Mouse (Mus musculus) hindbrain, embryonic 12.5 days (tissue): ENCODE results near the gene 1700020D05Rik. TPM values are rescaled to one million over a fixed set of nuclear protein-coding genes. Genes with fewer than 3 reads are reported as not detected.

ENCODE experiments used
- ATAC-seq: fragments of 200-750 bp; cut with Nextera tagmentation; 2 replicates; pipeline ENCODE4 v1.8.0; 2017; ENCODE audit warnings: moderate TSS enrichment; ENCODE audit not compliant: low FRiP score
- H3K27ac ChIP-seq: fragments of 300-500 bp; sonication (generic); 2 replicates; pipeline ENCODE4 v1.5.1; 2016; ENCODE audit warnings: mild to moderate bottlenecking
- H3K27me3 ChIP-seq: fragments of 300-500 bp; sonication (generic); 2 replicates; pipeline ENCODE4 v1.6.1; 2016; ENCODE audit warnings: mild to moderate bottlenecking
- H3K36me3 ChIP-seq: fragments of 300-500 bp; sonication (generic); 2 replicates; pipeline ENCODE4 v1.6.1; 2016; ENCODE audit warnings: mild to moderate bottlenecking
- H3K4me1 ChIP-seq: fragments of 300-500 bp; sonication (generic); 2 replicates; pipeline ENCODE4 v1.6.1; 2016
- H3K4me2 ChIP-seq: fragments of 300-500 bp; sonication (generic); replicated peaks from 2 replicates; pipeline ENCODE4 v1.6.1; 2016; ENCODE audit warnings: mild to moderate bottlenecking
- H3K4me3 ChIP-seq: fragments of 300-500 bp; sonication (generic); 2 replicates; pipeline ENCODE4 v1.5.1; 2016; ENCODE audit warnings: mild to moderate bottlenecking
- H3K9ac ChIP-seq: fragments of 300-500 bp; sonication (generic); 2 replicates; pipeline ENCODE4 v1.6.1; 2016; ENCODE audit warnings: mild to moderate bottlenecking, moderate library complexity
- H3K9me3 ChIP-seq: fragments of 300-500 bp; sonication (generic); replicated peaks from 2 replicates; pipeline ENCODE4 v1.6.1; 2016; ENCODE audit warnings: mild to moderate bottlenecking
- WGBS: fragments of 180-500 bp; shearing (Covaris S2); methylation state at CpG from one replicate; pipeline ENCODE4 v1.1.7; 2016; 5-methylcytosine and 5-hydroxymethylcytosine counted together
- polyA plus RNA-seq: library from polyadenylated mRNA; unstranded; fragments of >200 nt; fragmentation: Nextera tagmentation; extraction: Ambion mirVana; gene quantifications from 2 replicates; pipeline ENCODE4 v1.2.1, GENCODE M21; 2016

The 1700020D05Rik gene
- polyA plus RNA-seq, 1 experiment from 2014 or later, result 0.56 TPM

DNA sequence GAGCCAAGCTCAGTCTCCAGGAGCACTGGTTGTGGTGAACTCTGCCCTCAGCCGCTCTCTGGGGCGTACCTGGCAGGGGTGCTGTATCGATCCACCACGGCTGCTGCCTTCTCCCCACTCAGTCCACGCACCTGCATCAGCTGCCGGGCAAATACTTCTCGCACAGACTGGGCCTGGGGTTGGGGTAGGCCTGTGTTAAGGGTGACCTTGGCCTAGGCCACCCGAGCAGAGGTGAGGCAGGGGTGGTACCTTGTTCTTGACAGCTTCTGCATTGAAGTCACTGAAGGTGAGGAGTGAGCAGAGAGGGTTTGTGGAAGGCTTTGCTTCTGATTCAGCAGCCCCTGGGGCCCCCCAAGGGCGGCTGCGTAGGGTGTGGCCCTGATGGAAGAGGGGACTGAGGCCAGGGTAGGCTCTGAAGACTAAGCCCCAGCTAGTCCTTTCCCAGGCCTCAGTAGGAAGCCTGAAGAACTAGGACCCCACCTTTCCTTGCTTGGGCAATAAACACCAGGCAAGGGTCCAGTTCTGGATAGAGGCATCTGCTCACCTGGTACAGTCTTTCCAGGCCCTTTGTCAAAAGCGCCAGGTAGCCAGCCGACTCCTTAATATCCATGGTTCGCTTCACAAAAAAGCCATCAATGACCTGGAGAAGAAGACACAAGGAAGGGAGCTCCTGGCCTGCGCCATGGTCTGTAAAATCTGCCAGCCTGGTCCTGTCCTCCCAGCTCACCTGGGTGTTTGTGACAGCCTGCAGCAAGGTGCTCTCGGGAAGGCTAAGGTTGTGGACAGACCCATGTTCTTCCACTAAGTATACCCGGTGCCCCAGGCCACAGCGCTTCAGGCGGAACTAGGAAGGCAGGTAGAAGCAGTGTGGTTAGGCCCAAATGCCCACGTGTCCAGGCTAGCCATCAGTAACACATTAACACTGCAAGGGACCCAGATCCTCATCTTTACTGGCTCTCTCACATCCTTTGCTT lies 19.9 kb downstream of the 1700020D05Rik start:
- no peak overlapping the region for H3K4me3 ChIP-seq
- no peak overlapping the region for H3K4me2 ChIP-seq
- H3K36me3 ChIP-seq, result peaks cover 68% of the 10 kb centered on the region
- no peak overlapping the region for H3K9ac ChIP-seq
- H3K27ac ChIP-seq, result no peak overlapping the region
- H3K4me1 ChIP-seq, result peaks cover 11% of the 10 kb centered on the region
- H3K27me3 ChIP-seq, result no peaks in the 10 kb centered on the region
- WGBS, result 93% methylated on average over 19 of the region's 19 CpGs
- H3K9me3 ChIP-seq, result no peaks in the 10 kb centered on the region
- no peak for ATAC-seq

DNA sequence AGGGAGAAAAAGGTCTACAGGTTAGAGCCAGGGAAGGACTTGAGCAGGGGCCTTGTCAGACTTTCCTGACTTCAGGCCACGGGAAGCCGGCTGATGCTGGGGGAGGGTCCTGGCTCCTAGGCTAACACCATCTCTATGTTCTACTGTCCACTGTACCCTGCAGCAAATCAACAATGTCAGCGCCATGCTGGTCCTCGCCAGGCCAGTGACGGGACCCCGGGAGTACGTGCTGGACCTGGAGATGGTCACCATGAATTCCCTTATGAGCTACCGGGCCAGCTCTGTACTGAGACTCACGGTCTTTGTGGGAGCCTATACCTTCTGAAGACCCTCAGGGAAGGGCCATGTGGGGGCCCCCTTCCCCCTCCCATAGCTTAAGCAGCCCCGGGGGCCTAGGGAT lies 22.2 kb downstream of the 1700020D05Rik start:
- 84% methylated on average over 10 of the region's 10 CpGs for WGBS
- H3K36me3 ChIP-seq, result peaks cover 71% of the 10 kb centered on the region

DNA sequence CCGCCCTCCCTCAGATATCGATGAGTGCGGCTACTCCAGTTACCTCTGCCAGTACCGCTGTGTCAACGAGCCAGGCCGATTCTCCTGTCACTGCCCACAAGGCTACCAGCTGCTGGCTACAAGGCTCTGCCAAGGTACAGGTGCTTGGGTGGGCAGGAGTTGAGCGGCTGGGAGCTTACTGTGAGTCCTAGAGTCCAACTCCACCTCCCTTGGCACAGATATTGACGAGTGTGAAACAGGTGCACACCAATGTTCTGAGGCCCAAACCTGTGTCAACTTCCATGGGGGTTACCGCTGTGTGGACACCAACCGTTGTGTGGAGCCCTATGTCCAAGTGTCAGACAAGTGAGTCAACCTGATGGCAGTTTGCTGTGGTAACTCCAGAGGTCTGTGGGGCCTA lies 23.6 kb downstream of the 1700020D05Rik start:
- Histone ChIP-seq H3K4me2 (no peak overlapping the region), H3K27me3 (no peaks in the 10 kb centered on the region; the same call in 1 of the 2 replicates), H3K27ac (no peak overlapping the region), H3K9me3 (no peaks in the 10 kb centered on the region), H3K36me3 (peaks cover 58% of the 10 kb centered on the region), H3K9ac (no peak overlapping the region), H3K4me3 (no peak overlapping the region), H3K4me1 (peaks cover 11% of the 10 kb centered on the region)
- WGBS, result 92% methylated on average over 10 of the region's 10 CpGs
- no peak for ATAC-seq

More for the DNA sequence above, 22.2 kb downstream of the 1700020D05Rik start:
- H3K9ac ChIP-seq, result no peak overlapping the region
- H3K27me3 ChIP-seq, result no peaks in the 10 kb centered on the region; the same call in 1 of the 2 replicates
- H3K27ac ChIP-seq, result no peak overlapping the region
- no peak overlapping the region for H3K4me2 ChIP-seq
- no peaks in the 10 kb centered on the region; the same call in 1 of the 2 replicates for H3K4me1 ChIP-seq
- no peaks in the 10 kb centered on the region for H3K9me3 ChIP-seq
- no peak for ATAC-seq
- H3K4me3 ChIP-seq, result no peak overlapping the region

DNA sequence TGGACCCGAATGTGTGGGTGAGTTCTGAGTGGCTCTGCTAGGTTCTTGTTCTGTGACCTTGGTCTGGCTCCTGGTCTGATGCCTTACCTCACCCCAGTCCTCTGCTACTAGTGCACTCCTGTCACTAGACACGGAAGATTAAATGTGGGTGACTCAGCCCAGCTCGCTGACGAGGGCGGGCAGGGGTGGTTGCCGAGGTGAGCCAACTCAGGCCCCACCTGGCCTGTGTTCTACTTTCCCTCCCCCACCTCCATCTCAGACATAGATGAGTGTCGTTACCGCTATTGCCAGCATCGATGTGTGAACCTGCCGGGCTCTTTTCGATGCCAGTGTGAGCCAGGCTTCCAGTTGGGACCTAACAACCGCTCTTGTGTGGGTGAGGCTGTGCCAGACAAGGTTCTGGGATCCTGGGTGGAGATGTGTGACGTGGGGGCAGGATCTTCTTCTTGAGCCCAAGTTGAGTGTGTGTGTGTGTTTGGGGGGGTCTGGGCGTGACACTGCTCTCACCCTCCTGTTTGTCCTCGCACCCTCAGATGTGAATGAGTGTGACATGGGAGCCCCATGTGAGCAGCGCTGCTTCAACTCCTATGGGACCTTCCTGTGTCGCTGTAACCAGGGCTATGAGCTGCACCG lies 25.8 kb downstream of the 1700020D05Rik start:
- Histone ChIP-seq H3K9me3 (no peaks in the 10 kb centered on the region), H3K36me3 (peaks cover 35% of the 10 kb centered on the region), H3K27me3 (no peaks in the 10 kb centered on the region; the same call in 1 of the 2 replicates), H3K9ac (no peak overlapping the region), H3K4me3 (no peak overlapping the region), H3K27ac (no peak overlapping the region), H3K4me1 (peaks cover 24% of the 10 kb centered on the region), H3K4me2 (no peak overlapping the region)
- no peak for ATAC-seq
- WGBS, result 92% methylated on average over 18 of the region's 18 CpGs

DNA sequence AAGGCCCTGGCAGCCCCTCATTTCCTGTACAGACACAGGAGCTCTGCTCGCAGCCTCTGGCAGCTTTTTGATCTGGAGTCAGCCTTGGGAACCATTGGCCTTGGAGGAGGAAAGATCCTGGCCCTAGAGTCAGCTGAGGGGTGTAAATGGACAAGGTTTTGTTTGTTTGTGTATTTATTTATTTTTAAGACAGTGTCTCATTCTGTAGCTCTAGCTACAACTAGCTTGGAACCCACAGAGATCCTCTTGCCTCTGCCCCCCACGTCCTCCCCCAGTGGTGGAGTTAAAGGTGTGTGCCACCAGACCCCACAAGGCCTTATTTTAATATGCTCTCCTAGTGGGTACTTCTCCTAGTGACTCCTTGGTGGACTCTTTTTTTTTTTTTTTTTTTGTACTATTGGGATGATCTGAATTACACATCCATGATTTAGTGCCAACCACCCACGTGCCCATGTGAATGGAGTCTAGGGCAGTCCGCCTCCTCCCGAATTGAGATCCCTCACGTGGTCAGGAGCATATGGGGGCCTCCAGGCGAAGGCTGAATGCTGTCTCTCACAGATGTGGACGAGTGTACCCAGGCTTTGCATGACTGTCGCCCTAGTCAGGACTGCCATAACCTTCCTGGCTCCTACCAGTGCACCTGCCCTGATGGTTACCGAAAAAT lies 26.5 kb downstream of the 1700020D05Rik start:
- no peak overlapping the region for H3K27ac ChIP-seq
- no peak for ATAC-seq
- no peak overlapping the region for H3K4me3 ChIP-seq
- WGBS, result 85% methylated on average over 10 of the region's 10 CpGs
- H3K9ac ChIP-seq, result no peak overlapping the region
- H3K9me3 ChIP-seq, result no peaks in the 10 kb centered on the region
- peaks cover 29% of the 10 kb centered on the region for H3K36me3 ChIP-seq
- H3K4me2 ChIP-seq, result no peak overlapping the region
- no peaks in the 10 kb centered on the region; the same call in 1 of the 2 replicates for H3K27me3 ChIP-seq
- H3K4me1 ChIP-seq, result peaks cover 24% of the 10 kb centered on the region

DNA sequence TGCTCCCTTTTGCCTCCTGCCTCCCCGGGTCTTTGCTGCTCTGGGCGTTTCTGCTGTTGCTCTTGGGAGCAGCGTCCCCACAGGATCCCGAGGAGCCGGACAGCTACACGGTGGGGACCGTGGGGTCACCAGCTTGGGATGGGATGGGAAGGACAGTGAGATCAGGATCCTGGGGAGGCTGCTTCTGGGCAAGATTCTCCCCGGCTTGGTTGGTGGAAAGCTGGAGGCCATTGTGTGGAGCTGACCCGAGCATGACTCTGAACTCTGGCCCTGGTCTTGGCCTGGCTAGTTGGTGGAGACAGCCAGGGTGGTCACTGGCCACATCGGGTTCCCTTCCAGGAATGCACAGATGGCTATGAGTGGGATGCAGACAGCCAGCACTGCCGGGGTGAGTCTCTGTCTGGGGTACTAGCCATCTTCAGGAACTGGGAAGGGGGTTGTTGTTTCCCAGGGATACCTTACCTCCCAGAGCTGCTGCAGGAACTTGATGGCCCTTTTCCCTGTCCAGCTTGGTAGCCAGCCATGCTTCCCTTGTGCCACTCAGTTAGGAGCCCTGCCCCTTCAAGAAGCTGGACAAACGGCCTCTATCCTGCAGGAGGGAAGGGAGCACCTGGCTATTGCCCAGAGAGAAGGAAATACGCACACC lies 28.4 kb downstream of the 1700020D05Rik start:
- peak overlapping the region; percentile 52 for H3K4me3 ChIP-seq
- H3K9me3 ChIP-seq, result no peaks in the 10 kb centered on the region
- peak overlapping the region; percentile 62 for H3K27ac ChIP-seq
- ATAC-seq, result 0 out of 2 replicates have a peak, but pooled peaks have one; percentile 4
- peak overlapping the region; percentile 76 for H3K9ac ChIP-seq
- H3K36me3 ChIP-seq, result peaks cover 15% of the 10 kb centered on the region
- WGBS, result 25% methylated on average over 13 of the region's 13 CpGs
- H3K27me3 ChIP-seq, result no peaks in the 10 kb centered on the region; the same call in 1 of the 2 replicates
- H3K4me2 ChIP-seq, result peak overlapping the region; percentile 97
- peaks cover 24% of the 10 kb centered on the region for H3K4me1 ChIP-seq

DNA sequence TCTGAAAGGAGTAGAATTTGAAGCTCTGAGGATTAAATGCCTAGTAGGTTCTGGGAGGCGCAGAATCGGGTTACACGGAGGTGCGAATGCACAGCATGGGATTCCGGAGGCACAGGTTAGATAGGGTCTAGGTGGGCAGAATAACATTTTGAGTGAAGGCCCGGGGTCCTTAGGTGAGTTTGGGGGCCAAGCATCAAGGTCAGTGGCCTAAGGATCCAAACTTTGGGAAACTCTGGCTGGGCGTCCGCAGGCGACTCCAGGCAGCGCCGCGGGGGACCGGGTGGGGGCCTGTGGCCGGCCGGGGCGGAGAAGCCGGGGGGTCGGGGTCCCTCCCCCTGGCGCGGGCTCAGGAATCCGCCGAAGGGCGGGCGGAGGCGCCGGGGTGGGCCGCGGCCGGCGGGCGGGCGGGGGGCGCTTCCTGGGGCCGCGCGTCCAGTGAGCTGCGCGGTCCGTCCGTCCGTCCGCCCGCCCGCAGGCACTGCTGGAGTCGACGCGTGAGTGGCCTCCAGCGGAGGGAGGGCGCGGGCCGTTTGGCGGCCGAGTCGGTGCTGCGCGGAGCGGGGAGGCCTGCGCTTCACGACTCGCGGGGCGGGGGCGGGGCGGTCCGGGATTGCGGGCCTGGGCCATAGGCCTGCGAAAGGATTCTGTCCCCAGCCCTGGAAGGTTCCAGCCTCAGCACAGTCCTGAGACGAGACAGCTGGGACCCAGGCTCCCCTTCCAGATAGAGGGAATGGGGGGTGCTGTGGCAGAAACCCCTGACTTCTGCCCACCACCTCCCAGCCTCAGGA lies 29.1 kb downstream of the 1700020D05Rik start:
- peaks cover 24% of the 10 kb centered on the region for H3K4me1 ChIP-seq
- WGBS, result 1% methylated on average over 51 of the region's 68 CpGs
- peak; percentile 54; the same call in 1 of the 2 replicates for ATAC-seq
- H3K4me2 ChIP-seq, result peak overlapping the region; percentile 97
- no peaks in the 10 kb centered on the region; the same call in 1 of the 2 replicates for H3K27me3 ChIP-seq
- peaks cover 10% of the 10 kb centered on the region; the same call in 1 of the 2 replicates for H3K36me3 ChIP-seq
- H3K9ac ChIP-seq, result peak overlapping the region; percentile 76
- peak overlapping the region; percentile 62 for H3K27ac ChIP-seq
- no peaks in the 10 kb centered on the region for H3K9me3 ChIP-seq
- H3K4me3 ChIP-seq, result peak overlapping the region; percentile 52

DNA sequence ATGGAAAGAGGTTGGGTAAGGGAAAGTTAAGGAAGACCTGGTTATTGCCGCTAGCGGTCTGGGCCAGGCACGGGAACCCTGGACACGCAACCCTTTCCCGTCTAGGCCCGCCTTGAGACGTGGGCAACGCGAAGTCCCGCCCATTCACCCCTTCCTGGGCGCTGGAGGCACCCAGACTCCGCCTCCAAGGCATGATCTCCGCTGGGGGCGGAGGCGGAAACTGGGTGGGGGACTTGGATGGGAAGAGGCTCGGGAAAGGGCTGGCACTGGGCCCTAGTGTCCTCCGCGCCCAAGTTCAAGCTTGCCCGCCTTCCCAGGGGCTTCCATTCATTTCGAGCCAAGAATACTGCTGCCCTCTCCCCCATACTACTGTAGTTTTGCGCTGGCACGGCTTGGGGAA lies 29.9 kb downstream of the 1700020D05Rik start, which contains the start of gene Efemp2:
Gene Efemp2 (plus strand): TSS at position 235 of the 400 bp plus-strand sequence.
- under 1% methylated on average over 22 of the region's 22 CpGs for WGBS
- no peaks in the 10 kb centered on the region; the same call in 1 of the 2 replicates for H3K27me3 ChIP-seq

DNA sequence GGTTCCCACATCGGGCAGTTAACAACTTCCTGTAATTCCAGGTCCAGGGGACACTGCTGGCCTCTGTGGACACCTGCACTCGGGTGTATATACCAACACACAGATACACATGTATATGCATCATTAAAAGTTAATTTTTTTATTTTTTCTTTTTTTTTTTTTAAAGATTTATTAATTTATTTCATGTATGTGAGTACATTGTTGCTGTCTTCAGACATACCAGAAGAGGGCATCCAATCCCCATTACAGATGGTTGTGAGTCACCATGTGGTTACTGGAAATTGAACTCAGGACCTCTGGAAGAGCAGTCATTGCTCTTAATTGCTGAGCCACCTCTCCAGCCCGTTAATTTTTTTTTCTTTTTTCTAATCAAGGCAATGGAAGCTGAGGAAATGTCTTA lies 30.7 kb downstream of the 1700020D05Rik start:
- WGBS, result 76% methylated on average over 3 of the region's 3 CpGs
- Histone ChIP-seq H3K27me3 (no peaks in the 10 kb centered on the region), H3K4me1 (peaks cover 24% of the 10 kb centered on the region), H3K36me3 (0 out of 2 replicates have a peak, but pooled peaks cover 2% of the 10 kb centered on the region), H3K9ac (no peak overlapping the region), H3K9me3 (no peaks in the 10 kb centered on the region), H3K4me2 (no peak overlapping the region), H3K27ac (no peak overlapping the region), H3K4me3 (no peak overlapping the region)
- no peak for ATAC-seq

More for the DNA sequence above, 29.9 kb downstream of the 1700020D05Rik start, which contains the start of gene Efemp2:
- Histone ChIP-seq H3K9ac (peak within 1 kb of the TSS; percentile 76), H3K27ac (peak within 1 kb of the TSS; percentile 62), H3K4me2 (peak within 1 kb of the TSS; percentile 97), H3K4me3 (peak within 1 kb of the TSS; percentile 52), H3K4me1 (peaks cover 24% of the 10 kb centered on the region), H3K36me3 (peaks cover 3% of the 10 kb centered on the region; the same call in 1 of the 2 replicates), H3K9me3 (no peaks in the 10 kb centered on the region)
- ATAC-seq, result peak; percentile 62

DNA sequence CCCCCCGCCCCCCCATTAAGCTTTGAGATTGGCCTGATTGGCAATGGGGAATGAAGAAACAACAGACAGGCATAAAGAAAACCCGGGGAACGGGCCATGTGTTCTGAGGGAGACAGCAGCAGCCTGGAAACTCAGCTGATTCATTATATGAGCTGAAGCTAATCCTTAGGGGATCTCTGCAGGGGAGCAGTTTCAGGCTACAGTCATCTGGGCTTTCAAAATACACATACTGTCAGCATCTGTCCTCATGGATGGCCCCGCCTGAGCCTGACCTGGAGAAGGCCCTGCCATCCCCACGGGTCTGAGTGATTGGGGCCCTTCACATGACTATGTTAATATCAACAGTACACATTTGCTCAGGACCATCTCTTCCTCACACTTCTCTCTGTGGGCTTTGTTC lies 31.7 kb downstream of the 1700020D05Rik start:
- Histone ChIP-seq H3K9ac (no peak overlapping the region), H3K36me3 (peaks cover 9% of the 10 kb centered on the region), H3K27me3 (no peaks in the 10 kb centered on the region), H3K27ac (no peak overlapping the region), H3K9me3 (no peaks in the 10 kb centered on the region), H3K4me3 (no peak overlapping the region), H3K4me2 (no peak overlapping the region), H3K4me1 (peaks cover 24% of the 10 kb centered on the region)
- ATAC-seq, result no peak
- 39% methylated on average over 5 of the region's 5 CpGs for whole genome bisulfite sequencing

DNA sequence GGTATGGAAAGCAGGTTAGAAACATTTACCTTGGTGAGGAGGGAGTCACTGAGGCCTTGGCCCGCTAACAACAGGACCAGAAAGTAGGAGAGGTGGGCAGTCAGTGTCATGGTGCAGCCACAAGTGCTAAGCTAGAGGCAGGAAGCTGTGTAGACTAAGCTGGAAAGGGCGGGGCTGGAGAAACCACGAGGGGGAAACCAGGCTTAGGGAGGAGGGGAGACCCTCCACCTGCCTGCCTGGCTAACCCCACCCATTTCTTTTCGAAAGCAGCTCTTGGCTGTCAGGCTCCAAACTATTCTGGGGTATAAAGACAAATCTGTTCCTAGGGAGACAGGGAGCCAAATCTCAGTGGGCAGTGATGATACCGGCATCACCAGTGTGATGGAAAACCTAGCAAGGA lies 35.2 kb downstream of the 1700020D05Rik start, which contains the start of gene Ctsw:
Gene Ctsw (minus strand): TSS at position 134 of the 400 bp plus-strand sequence.
- Histone ChIP-seq H3K4me1 (peaks cover 10% of the 10 kb centered on the region), H3K27ac (no peak within 1 kb of the TSS), H3K4me2 (no peak within 1 kb of the TSS), H3K27me3 (no peaks in the 10 kb centered on the region), H3K9ac (no peak within 1 kb of the TSS), H3K36me3 (peaks cover 33% of the 10 kb centered on the region), H3K4me3 (no peak within 1 kb of the TSS), H3K9me3 (no peaks in the 10 kb centered on the region)
- no peak for ATAC-seq
- 61% methylated on average over 5 of the region's 5 CpGs for WGBS
